Mouse (Mus musculus): ENCODE results near the gene Prx. TPM values are rescaled to one million over a fixed set of nuclear protein-coding genes. Genes with fewer than 3 reads are reported as not detected.

Gene Prx
- 0.43 and 1.1 TPM in 2 replicates for polyA plus RNA-seq (2014; fragmentation: Nextera tagmentation; extraction: Ambion mirVana)

GRCm38 (mm10) chr7:27499036-27499435, at the start of gene Prx:
TSS of gene Prx (plus strand) at chr7:27499324.
- Histone ChIP-seq H3K4me2 (ENCODE audit: low read depth, low read length) (no peak within 1 kb of the TSS), H3K9me3 (ENCODE audit: control insufficient read depth, low read length) (no peaks in the 10 kb centered on the region), H3K9ac (replicated peaks; ENCODE audit: low read depth, low read length) (no peak within 1 kb of the TSS), H3K4me1 (ENCODE audit: control insufficient read depth, insufficient read depth, low read length) (no peaks in the 10 kb centered on the region), H3K27ac (ENCODE audit: low read depth, low read length) (no peak within 1 kb of the TSS), H3K4me3 (ENCODE audit: low read depth, low read length) (no peak within 1 kb of the TSS), H3K36me3 (ENCODE audit: control insufficient read depth, insufficient read depth, low read length) (no peaks in the 10 kb centered on the region), H3K27me3 (ENCODE audit: control insufficient read depth, insufficient read depth, low read length) (no peaks in the 10 kb centered on the region)
- WGBS = 66% methylated on average over 3 of the region's 3 CpGs
- no peak for ATAC-seq (ENCODE audit: low read depth)

GRCm38 (mm10) chr7:27451359-27451758, 47.8 kb upstream of the Prx start:
- no peak overlapping the region for H3K27ac ChIP-seq (ENCODE audit: low read depth, low read length)

GRCm38 (mm10) chr7:27452206-27452770, 46.8 kb upstream of the Prx start:
- Histone ChIP-seq H3K9me3 (ENCODE audit: control insufficient read depth, low read length) (no peaks in the 10 kb centered on the region), H3K4me3 (ENCODE audit: low read depth, low read length) (no peak overlapping the region), H3K4me2 (ENCODE audit: low read depth, low read length) (no peak overlapping the region), H3K27me3 (ENCODE audit: control insufficient read depth, insufficient read depth, low read length) (no peaks in the 10 kb centered on the region), H3K27ac (ENCODE audit: low read depth, low read length) (no peak overlapping the region), H3K36me3 (ENCODE audit: control insufficient read depth, insufficient read depth, low read length) (no peaks in the 10 kb centered on the region), H3K4me1 (ENCODE audit: control insufficient read depth, insufficient read depth, low read length) (0 out of 2 replicates have a peak, but pooled peaks cover 1% of the 10 kb centered on the region), H3K9ac (replicated peaks; ENCODE audit: low read depth, low read length) (no peak overlapping the region)
- ATAC-seq (ENCODE audit: low read depth) = no peak
- WGBS = 57% methylated on average over 13 of the region's 13 CpGs

More at GRCm38 (mm10) chr7:27451359-27451758, 47.8 kb upstream of the Prx start:
- H3K36me3 ChIP-seq (ENCODE audit: control insufficient read depth, insufficient read depth, low read length) = no peaks in the 10 kb centered on the region
- H3K4me2 ChIP-seq (ENCODE audit: low read depth, low read length) = no peak overlapping the region
- 0 out of 2 replicates have a peak, but pooled peaks cover 8% of the 10 kb centered on the region for H3K4me1 ChIP-seq (ENCODE audit: control insufficient read depth, insufficient read depth, low read length)
- no peak overlapping the region for H3K9ac ChIP-seq (replicated peaks; ENCODE audit: low read depth, low read length)
- 97% methylated on average over 2 of the region's 2 CpGs for WGBS
- no peaks in the 10 kb centered on the region for H3K9me3 ChIP-seq (ENCODE audit: control insufficient read depth, low read length)
- H3K27me3 ChIP-seq (ENCODE audit: control insufficient read depth, insufficient read depth, low read length) = no peaks in the 10 kb centered on the region
- no peak for ATAC-seq (ENCODE audit: low read depth)
- H3K4me3 ChIP-seq (ENCODE audit: low read depth, low read length) = no peak overlapping the region

GRCm38 (mm10) chr7:27454461-27455121, 44.5 kb upstream of the Prx start:
- H3K36me3 ChIP-seq (ENCODE audit: control insufficient read depth, insufficient read depth, low read length) = no peaks in the 10 kb centered on the region
- no peaks in the 10 kb centered on the region for H3K9me3 ChIP-seq (ENCODE audit: control insufficient read depth, low read length)
- H3K27ac ChIP-seq (ENCODE audit: low read depth, low read length) = no peak overlapping the region
- ATAC-seq (ENCODE audit: low read depth) = no peak
- no peak overlapping the region for H3K4me2 ChIP-seq (ENCODE audit: low read depth, low read length)
- H3K9ac ChIP-seq (replicated peaks; ENCODE audit: low read depth, low read length) = no peak overlapping the region
- WGBS = 86% methylated on average over 10 of the region's 10 CpGs
- no peaks in the 10 kb centered on the region for H3K27me3 ChIP-seq (ENCODE audit: control insufficient read depth, insufficient read depth, low read length)
- H3K4me1 ChIP-seq (ENCODE audit: control insufficient read depth, insufficient read depth, low read length) = no peaks in the 10 kb centered on the region
- no peak overlapping the region for H3K4me3 ChIP-seq (ENCODE audit: low read depth, low read length)

- H3K4me1 ChIP-seq (ENCODE audit: control insufficient read depth, insufficient read depth, low read length) = no peaks in the 10 kb centered on the region
- no peak overlapping the region for H3K27ac ChIP-seq (ENCODE audit: low read depth, low read length)
- H3K9me3 ChIP-seq (ENCODE audit: control insufficient read depth, low read length) = no peaks in the 10 kb centered on the region
- H3K36me3 ChIP-seq (ENCODE audit: control insufficient read depth, insufficient read depth, low read length) = no peaks in the 10 kb centered on the region
- H3K4me3 ChIP-seq (ENCODE audit: low read depth, low read length) = no peak overlapping the region
- no peaks in the 10 kb centered on the region for H3K27me3 ChIP-seq (ENCODE audit: control insufficient read depth, insufficient read depth, low read length)
- H3K9ac ChIP-seq (replicated peaks; ENCODE audit: low read depth, low read length) = no peak overlapping the region
- WGBS = 92% methylated on average over 3 of the region's 3 CpGs
- no peak overlapping the region for H3K4me2 ChIP-seq (ENCODE audit: low read depth, low read length)
- no peak for ATAC-seq (ENCODE audit: low read depth)
Measured at GRCm38 (mm10) chr7:27455273-27455672, 43.9 kb upstream of the Prx start.

GRCm38 (mm10) chr7:27458614-27459013, 40.5 kb upstream of the Prx start:
- Histone ChIP-seq H3K27ac (ENCODE audit: low read depth, low read length) (no peak overlapping the region), H3K9me3 (ENCODE audit: control insufficient read depth, low read length) (no peaks in the 10 kb centered on the region), H3K4me3 (ENCODE audit: low read depth, low read length) (no peak overlapping the region), H3K4me2 (ENCODE audit: low read depth, low read length) (no peak overlapping the region), H3K27me3 (ENCODE audit: control insufficient read depth, insufficient read depth, low read length) (no peaks in the 10 kb centered on the region), H3K36me3 (ENCODE audit: control insufficient read depth, insufficient read depth, low read length) (no peaks in the 10 kb centered on the region), H3K9ac (replicated peaks; ENCODE audit: low read depth, low read length) (no peak overlapping the region), H3K4me1 (ENCODE audit: control insufficient read depth, insufficient read depth, low read length) (no peaks in the 10 kb centered on the region)
- 91% methylated on average over 4 of the region's 4 CpGs for whole genome bisulfite sequencing
- no peak for ATAC-seq (ENCODE audit: low read depth)

GRCm38 (mm10) chr7:27459640-27460039, 39.5 kb upstream of the Prx start:
- Histone ChIP-seq H3K9me3 (ENCODE audit: control insufficient read depth, low read length) (no peaks in the 10 kb centered on the region), H3K4me2 (ENCODE audit: low read depth, low read length) (no peak overlapping the region), H3K4me3 (ENCODE audit: low read depth, low read length) (no peak overlapping the region), H3K4me1 (ENCODE audit: control insufficient read depth, insufficient read depth, low read length) (no peaks in the 10 kb centered on the region), H3K27me3 (ENCODE audit: control insufficient read depth, insufficient read depth, low read length) (no peaks in the 10 kb centered on the region), H3K36me3 (ENCODE audit: control insufficient read depth, insufficient read depth, low read length) (no peaks in the 10 kb centered on the region), H3K27ac (ENCODE audit: low read depth, low read length) (no peak overlapping the region), H3K9ac (replicated peaks; ENCODE audit: low read depth, low read length) (no peak overlapping the region)
- WGBS = 97% methylated on average over 5 of the region's 5 CpGs
- ATAC-seq (ENCODE audit: low read depth) = no peak

- Histone ChIP-seq H3K9me3 (ENCODE audit: control insufficient read depth, low read length) (no peaks in the 10 kb centered on the region), H3K9ac (replicated peaks; ENCODE audit: low read depth, low read length) (no peak overlapping the region), H3K27ac (ENCODE audit: low read depth, low read length) (no peak overlapping the region), H3K4me3 (ENCODE audit: low read depth, low read length) (no peak overlapping the region), H3K27me3 (ENCODE audit: control insufficient read depth, insufficient read depth, low read length) (no peaks in the 10 kb centered on the region), H3K36me3 (ENCODE audit: control insufficient read depth, insufficient read depth, low read length) (no peaks in the 10 kb centered on the region), H3K4me2 (ENCODE audit: low read depth, low read length) (no peak overlapping the region), H3K4me1 (ENCODE audit: control insufficient read depth, insufficient read depth, low read length) (no peaks in the 10 kb centered on the region)
- no peak for ATAC-seq (ENCODE audit: low read depth)
- 87% methylated on average over 6 of the region's 6 CpGs for whole genome bisulfite sequencing
Measured at GRCm38 (mm10) chr7:27460477-27460876, 38.6 kb upstream of the Prx start.

GRCm38 (mm10) chr7:27467648-27468047, 31.5 kb upstream of the Prx start:
- Histone ChIP-seq H3K9me3 (ENCODE audit: control insufficient read depth, low read length) (no peaks in the 10 kb centered on the region), H3K9ac (replicated peaks; ENCODE audit: low read depth, low read length) (no peak overlapping the region), H3K27me3 (ENCODE audit: control insufficient read depth, insufficient read depth, low read length) (no peaks in the 10 kb centered on the region), H3K4me3 (ENCODE audit: low read depth, low read length) (no peak overlapping the region), H3K4me1 (ENCODE audit: control insufficient read depth, insufficient read depth, low read length) (peaks cover 3% of the 10 kb centered on the region; the same call in 1 of the 2 replicates), H3K27ac (ENCODE audit: low read depth, low read length) (no peak overlapping the region), H3K36me3 (ENCODE audit: control insufficient read depth, insufficient read depth, low read length) (no peaks in the 10 kb centered on the region), H3K4me2 (ENCODE audit: low read depth, low read length) (no peak overlapping the region)
- ATAC-seq (ENCODE audit: low read depth) = no peak
- WGBS = 47% methylated on average over 4 of the region's 4 CpGs

Data from neural tube, embryonic 14.5 days (tissue).